Mouse (Mus musculus): ENCODE measurements at regions not wholly inside any gene's neighbourhood (a gene's known extent, or its start where the extent isn't known, plus 50 kb on each side); places are given as distances from the start of the nearest gene placed in this dataset.

DNA sequence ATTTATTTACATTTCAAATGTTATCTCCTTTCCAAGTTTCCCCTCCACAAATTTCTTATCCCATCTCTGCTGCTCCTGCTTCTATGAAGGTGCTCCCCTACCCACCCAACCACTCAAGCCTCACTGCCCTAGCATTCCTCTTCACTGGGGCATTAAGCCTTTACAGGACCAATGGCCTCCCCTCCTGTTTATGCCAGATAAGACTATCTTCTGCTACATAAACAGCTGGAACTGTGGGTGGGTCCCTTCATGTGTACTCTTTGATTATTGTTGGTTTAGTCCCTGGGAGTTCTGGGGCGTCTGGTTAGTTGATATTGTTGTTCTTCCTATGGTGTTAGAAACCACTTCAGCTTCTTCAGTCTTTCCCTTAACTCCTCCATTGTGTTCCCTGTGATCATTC is 1164.1 kb upstream of the Got2 start:
- H3K4me1 ChIP-seq (ENCODE audit: insufficient read depth, low read length), result no peaks in the 10 kb centered on the region
- 58% methylated on average over 1 of the region's 1 CpGs for WGBS
- H3K27me3 ChIP-seq (ENCODE audit: insufficient read depth, low read length), result no peaks in the 10 kb centered on the region
- no peak overlapping the region for H3K4me2 ChIP-seq (replicated peaks; ENCODE audit: low read depth, low read length)
- no peak for ATAC-seq (ENCODE audit: low FRiP score, low TSS enrichment)
- H3K9me3 ChIP-seq (ENCODE audit: low read length), result no peaks in the 10 kb centered on the region
- no peak overlapping the region for H3K4me3 ChIP-seq (ENCODE audit: low read length)
- no peak overlapping the region for H3K9ac ChIP-seq (replicated peaks; ENCODE audit: low read length)
- H3K36me3 ChIP-seq (ENCODE audit: insufficient read depth, low read length), result no peaks in the 10 kb centered on the region
- H3K27ac ChIP-seq (ENCODE audit: low read length), result no peak overlapping the region

DNA sequence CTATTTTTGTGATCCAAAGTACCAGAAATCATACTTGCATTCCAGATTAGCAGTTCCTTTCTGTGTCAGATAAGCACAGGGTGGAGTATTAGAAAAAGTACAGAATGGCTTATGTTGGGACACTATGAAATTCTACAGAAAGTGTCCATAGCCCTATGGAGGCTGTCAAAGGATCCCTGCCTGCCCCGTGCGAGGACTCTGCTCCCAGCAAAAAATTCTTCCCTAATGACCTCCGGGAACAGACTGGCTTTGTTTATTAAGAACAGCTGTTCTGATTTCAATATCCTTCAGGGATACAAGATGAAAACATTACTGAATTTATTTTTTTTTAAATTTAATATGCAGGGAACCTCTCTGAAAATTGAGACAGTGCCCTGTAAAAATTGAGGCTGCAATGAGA is 1151.4 kb upstream of the Got2 start:
- no peak overlapping the region for H3K4me3 ChIP-seq (ENCODE audit: low read length)
- WGBS, result 41% methylated on average over 3 of the region's 3 CpGs
- no peak for ATAC-seq (ENCODE audit: low FRiP score, low TSS enrichment)
- H3K27me3 ChIP-seq (ENCODE audit: insufficient read depth, low read length), result no peaks in the 10 kb centered on the region
- no peaks in the 10 kb centered on the region for H3K4me1 ChIP-seq (ENCODE audit: insufficient read depth, low read length)
- no peaks in the 10 kb centered on the region for H3K9me3 ChIP-seq (ENCODE audit: low read length)
- no peak overlapping the region for H3K9ac ChIP-seq (replicated peaks; ENCODE audit: low read length)
- no peaks in the 10 kb centered on the region for H3K36me3 ChIP-seq (ENCODE audit: insufficient read depth, low read length)
- no peak overlapping the region for H3K27ac ChIP-seq (ENCODE audit: low read length)
- H3K4me2 ChIP-seq (replicated peaks; ENCODE audit: low read depth, low read length), result no peak overlapping the region

DNA sequence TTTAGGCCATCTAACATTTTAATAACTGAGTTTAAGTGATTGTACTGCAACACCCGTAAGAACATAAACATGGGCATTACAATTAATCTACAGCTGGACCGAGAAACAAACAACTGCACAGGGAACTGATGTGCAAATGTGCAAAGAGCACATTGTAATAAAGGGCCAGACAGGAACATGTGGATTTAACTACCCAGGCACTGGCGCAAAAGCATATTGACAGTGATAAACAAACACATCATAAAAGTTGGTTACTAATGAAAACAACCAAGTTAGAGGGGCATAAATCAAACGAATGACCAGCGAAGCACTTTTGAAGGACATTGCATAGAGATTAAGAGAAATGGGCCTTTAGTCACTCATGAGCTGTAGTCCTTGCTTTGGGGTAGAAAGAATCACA is 1150.5 kb upstream of the Got2 start:
- Histone ChIP-seq H3K9me3 (ENCODE audit: low read length) (no peaks in the 10 kb centered on the region), H3K36me3 (ENCODE audit: insufficient read depth, low read length) (no peaks in the 10 kb centered on the region), H3K27me3 (ENCODE audit: insufficient read depth, low read length) (no peaks in the 10 kb centered on the region), H3K4me3 (ENCODE audit: low read length) (no peak overlapping the region), H3K4me2 (replicated peaks; ENCODE audit: low read depth, low read length) (no peak overlapping the region), H3K4me1 (ENCODE audit: insufficient read depth, low read length) (no peaks in the 10 kb centered on the region), H3K27ac (ENCODE audit: low read length) (no peak overlapping the region), H3K9ac (replicated peaks; ENCODE audit: low read length) (no peak overlapping the region)
- WGBS, result 58% methylated on average over 5 of the region's 5 CpGs
- ATAC-seq (ENCODE audit: low FRiP score, low TSS enrichment), result no peak

DNA sequence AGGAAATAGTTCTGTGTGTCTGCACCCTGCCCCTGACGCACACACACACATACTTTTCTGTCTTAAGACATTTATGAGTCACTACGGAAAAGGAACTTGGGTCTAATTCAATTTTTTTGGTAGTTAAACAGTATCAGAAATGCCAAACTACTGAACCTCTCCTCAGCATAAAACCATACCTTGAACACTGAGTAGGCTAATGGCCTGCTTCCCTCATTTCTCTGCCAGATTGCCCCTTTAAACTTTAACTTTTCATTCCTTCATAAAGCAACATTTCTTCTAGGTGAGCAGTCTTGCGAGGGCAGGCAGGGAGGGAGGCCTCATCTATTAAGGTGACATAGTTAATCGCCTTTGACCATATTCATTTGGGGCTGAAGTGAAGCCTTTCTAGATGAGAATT is 1143.8 kb upstream of the Got2 start:
- WGBS, result 55% methylated on average over 4 of the region's 4 CpGs
- Histone ChIP-seq H3K4me3 (ENCODE audit: low read length) (no peak overlapping the region), H3K9ac (replicated peaks; ENCODE audit: low read length) (no peak overlapping the region), H3K9me3 (ENCODE audit: low read length) (no peaks in the 10 kb centered on the region), H3K27ac (ENCODE audit: low read length) (peak overlapping the region; percentile 6; the same call in 1 of the 2 replicates), H3K27me3 (ENCODE audit: insufficient read depth, low read length) (no peaks in the 10 kb centered on the region), H3K4me1 (ENCODE audit: insufficient read depth, low read length) (no peaks in the 10 kb centered on the region), H3K36me3 (ENCODE audit: insufficient read depth, low read length) (no peaks in the 10 kb centered on the region), H3K4me2 (replicated peaks; ENCODE audit: low read depth, low read length) (no peak overlapping the region)
- ATAC-seq (ENCODE audit: low FRiP score, low TSS enrichment), result peak; percentile 95

DNA sequence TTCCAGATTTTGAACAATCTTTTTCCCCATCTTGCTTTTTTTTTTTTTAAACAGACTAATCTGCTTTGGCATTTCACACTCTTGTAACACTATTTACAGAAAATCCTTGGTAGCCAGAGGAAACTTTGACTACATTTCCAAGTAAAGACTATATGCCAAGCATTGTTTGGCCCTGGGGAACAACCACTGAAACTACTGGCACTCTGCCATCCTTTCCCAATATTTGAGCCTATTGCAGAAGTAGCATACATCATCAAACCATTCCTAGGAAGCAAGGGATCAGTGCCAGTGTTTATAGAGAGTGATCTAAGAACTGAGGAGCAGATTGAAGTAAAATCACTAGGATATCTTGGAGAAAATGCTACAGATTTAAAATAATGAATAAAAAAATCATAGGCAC is 1127.2 kb upstream of the Got2 start:
- Histone ChIP-seq H3K9ac (replicated peaks; ENCODE audit: low read length) (no peak overlapping the region), H3K4me3 (ENCODE audit: low read length) (no peak overlapping the region), H3K9me3 (ENCODE audit: low read length) (no peaks in the 10 kb centered on the region), H3K27me3 (ENCODE audit: insufficient read depth, low read length) (no peaks in the 10 kb centered on the region), H3K36me3 (ENCODE audit: insufficient read depth, low read length) (no peaks in the 10 kb centered on the region), H3K4me2 (replicated peaks; ENCODE audit: low read depth, low read length) (no peak overlapping the region), H3K4me1 (ENCODE audit: insufficient read depth, low read length) (no peaks in the 10 kb centered on the region), H3K27ac (ENCODE audit: low read length) (no peak overlapping the region)
- no peak for ATAC-seq (ENCODE audit: low FRiP score, low TSS enrichment)

DNA sequence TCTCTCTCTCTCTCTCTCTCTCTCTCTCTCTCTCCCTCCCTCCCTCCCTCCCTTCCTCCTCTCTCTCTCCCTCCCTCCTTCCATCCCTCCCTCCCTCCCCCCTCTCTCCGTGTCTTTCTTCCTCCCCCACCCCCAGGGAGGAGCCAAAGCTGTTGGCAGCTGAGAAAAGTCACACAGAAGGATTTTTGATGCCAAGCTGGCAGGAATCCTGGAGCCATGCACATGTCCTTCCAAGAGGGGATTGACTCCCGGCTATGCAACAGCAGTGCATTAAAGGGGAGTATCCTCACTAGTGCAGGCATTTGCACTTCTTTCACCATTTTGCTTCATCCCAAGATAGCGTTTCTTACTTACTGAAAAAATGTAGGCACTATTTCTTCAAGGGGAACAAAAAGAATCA is 1115.8 kb upstream of the Got2 start:
- no peak overlapping the region for H3K9ac ChIP-seq (replicated peaks; ENCODE audit: low read length)
- H3K4me1 ChIP-seq (ENCODE audit: insufficient read depth, low read length), result no peaks in the 10 kb centered on the region
- no peak overlapping the region for H3K4me3 ChIP-seq (ENCODE audit: low read length)
- no peak overlapping the region for H3K4me2 ChIP-seq (replicated peaks; ENCODE audit: low read depth, low read length)
- WGBS, result 68% methylated on average over 2 of the region's 3 CpGs
- H3K27ac ChIP-seq (ENCODE audit: low read length), result no peak overlapping the region
- no peak for ATAC-seq (ENCODE audit: low FRiP score, low TSS enrichment)
- H3K36me3 ChIP-seq (ENCODE audit: insufficient read depth, low read length), result no peaks in the 10 kb centered on the region
- no peaks in the 10 kb centered on the region for H3K27me3 ChIP-seq (ENCODE audit: insufficient read depth, low read length)
- H3K9me3 ChIP-seq (ENCODE audit: low read length), result no peaks in the 10 kb centered on the region

DNA sequence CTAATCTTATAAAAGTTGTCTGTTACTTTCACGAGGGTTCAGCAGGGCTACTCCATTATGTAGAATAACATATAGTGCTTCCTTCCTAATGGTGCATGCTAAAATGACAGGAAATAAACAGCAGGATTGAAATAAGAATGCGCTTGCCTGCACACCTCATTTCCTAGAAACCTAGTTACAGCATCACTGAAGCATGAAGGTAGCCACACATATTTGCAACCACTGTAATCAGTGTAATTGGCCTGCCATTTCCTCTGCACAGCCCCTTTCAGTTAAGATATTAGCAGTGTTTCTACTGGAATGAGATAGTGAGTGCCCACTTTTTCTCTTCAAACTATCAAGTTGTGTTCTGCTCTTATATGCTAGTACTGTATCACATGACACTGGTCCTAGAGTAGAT is 1094.8 kb upstream of the Got2 start:
- Histone ChIP-seq H3K36me3 (ENCODE audit: insufficient read depth, low read length) (no peaks in the 10 kb centered on the region), H3K9ac (replicated peaks; ENCODE audit: low read length) (no peak overlapping the region), H3K4me3 (ENCODE audit: low read length) (no peak overlapping the region), H3K27me3 (ENCODE audit: insufficient read depth, low read length) (no peaks in the 10 kb centered on the region), H3K9me3 (ENCODE audit: low read length) (no peaks in the 10 kb centered on the region), H3K4me2 (replicated peaks; ENCODE audit: low read depth, low read length) (no peak overlapping the region), H3K4me1 (ENCODE audit: insufficient read depth, low read length) (no peaks in the 10 kb centered on the region), H3K27ac (ENCODE audit: low read length) (no peak overlapping the region)
- ATAC-seq (ENCODE audit: low FRiP score, low TSS enrichment), result peak; percentile 89
- WGBS, result 51% methylated on average over 2 of the region's 2 CpGs
